Mouse (Mus musculus) intestine, embryonic 14.5 days (tissue): Measurements from ENCODE around the gene Crtc3. TPM values are rescaled to one million over a fixed set of nuclear protein-coding genes. Genes with fewer than 3 reads are reported as not detected.

Experiments
- ATAC-seq: fragments of 200-750 bp; cut with Nextera tagmentation; replicated peaks from 2 replicates; pipeline ENCODE4 v1.8.0; 2017; ENCODE audit warnings: low read depth, moderate number of reproducible peaks, moderate TSS enrichment, moderate library complexity; ENCODE audit not compliant: low FRiP score, low TSS enrichment
- DNase-seq: peaks from one replicate; pipeline ENCODE4 v3.0.0-alpha.2; 2018; ENCODE audit warnings: low spot score
- H3K27ac ChIP-seq: fragments of 300-500 bp; sonication (generic); 2 replicates; pipeline ENCODE4 v1.5.1; 2014; ENCODE audit warnings: low read depth, mild to moderate bottlenecking, control low read depth
- H3K27me3 ChIP-seq: fragments of 300-500 bp; sonication (generic); replicated peaks from 2 replicates; pipeline ENCODE4 v1.6.1; 2014; ENCODE audit warnings: low read length, control low read depth; ENCODE audit not compliant: control insufficient read depth, insufficient read depth
- H3K36me3 ChIP-seq: fragments of 300-500 bp; sonication (generic); 2 replicates; pipeline ENCODE4 v1.6.1; 2014; ENCODE audit warnings: low read length, control low read depth; ENCODE audit not compliant: control insufficient read depth, insufficient read depth
- H3K4me1 ChIP-seq: fragments of 300-500 bp; sonication (generic); replicated peaks from 2 replicates; pipeline ENCODE4 v1.6.1; 2014; ENCODE audit warnings: low read length, control low read depth, mixed read lengths; ENCODE audit not compliant: control insufficient read depth, insufficient read depth
- H3K4me2 ChIP-seq: fragments of 300-500 bp; sonication (generic); 2 replicates; pipeline ENCODE4 v1.6.1; 2014; ENCODE audit warnings: low read length
- H3K4me3 ChIP-seq: fragments of 300-500 bp; sonication (generic); 2 replicates; pipeline ENCODE4 v1.5.1; 2014; ENCODE audit warnings: low read depth, low read length, control low read depth, mixed read lengths
- H3K9ac ChIP-seq: fragments of 300-500 bp; sonication (generic); 2 replicates; pipeline ENCODE4 v1.6.1; 2014; ENCODE audit warnings: mild to moderate bottlenecking, low read length
- H3K9me3 ChIP-seq: fragments of 300-500 bp; sonication (generic); 2 replicates; pipeline ENCODE4 v1.6.1; 2016; ENCODE audit warnings: low read length, control low read depth; ENCODE audit not compliant: control insufficient read depth
- WGBS: fragments of 180-500 bp; shearing (Covaris S2); extraction: QIAGEN DNeasy Blood & Tissue Kit; methylation state at CpG from one replicate; pipeline ENCODE4 v1.1.7; 2014; 5-methylcytosine and 5-hydroxymethylcytosine counted together
- polyA plus RNA-seq: library from polyadenylated mRNA; unstranded; fragments of >200 nt; fragmentation: Nextera tagmentation; extraction: Ambion mirVana; gene quantifications from 2 replicates; pipeline ENCODE4 v1.2.1, GENCODE M21; 2014

Gene Crtc3
- polyA plus RNA-seq, 1 experiment from 2014 or later = 19.6 TPM

- Histone ChIP-seq H3K27me3 (no peaks in the 10 kb centered on the region), H3K4me2 (no peak overlapping the region), H3K9me3 (no peaks in the 10 kb centered on the region), H3K4me3 (no peak overlapping the region), H3K27ac (no peak overlapping the region), H3K36me3 (no peaks in the 10 kb centered on the region), H3K9ac (no peak overlapping the region), H3K4me1 (no peaks in the 10 kb centered on the region)
- ATAC-seq (no peak), DNase-seq (no peak)
- 45% methylated on average over 1 of the region's 1 CpGs for WGBS
Measured at GRCm38 (mm10) chr7:80696334-80696733, 7.7 kb upstream of the Crtc3 start.

GRCm38 (mm10) chr7:80692472-80692871 lies 3.8 kb upstream of the Crtc3 start:
- Histone ChIP-seq H3K4me1 (peaks cover 6% of the 10 kb centered on the region; the same call in 1 of the 2 replicates), H3K27ac (no peak overlapping the region), H3K9me3 (no peaks in the 10 kb centered on the region), H3K36me3 (no peaks in the 10 kb centered on the region), H3K4me3 (no peak overlapping the region), H3K9ac (no peak overlapping the region), H3K27me3 (no peaks in the 10 kb centered on the region), H3K4me2 (no peak overlapping the region)
- WGBS = 88% methylated on average over 9 of the region's 9 CpGs
- ATAC-seq (no peak), DNase-seq (no peak)

DNA sequence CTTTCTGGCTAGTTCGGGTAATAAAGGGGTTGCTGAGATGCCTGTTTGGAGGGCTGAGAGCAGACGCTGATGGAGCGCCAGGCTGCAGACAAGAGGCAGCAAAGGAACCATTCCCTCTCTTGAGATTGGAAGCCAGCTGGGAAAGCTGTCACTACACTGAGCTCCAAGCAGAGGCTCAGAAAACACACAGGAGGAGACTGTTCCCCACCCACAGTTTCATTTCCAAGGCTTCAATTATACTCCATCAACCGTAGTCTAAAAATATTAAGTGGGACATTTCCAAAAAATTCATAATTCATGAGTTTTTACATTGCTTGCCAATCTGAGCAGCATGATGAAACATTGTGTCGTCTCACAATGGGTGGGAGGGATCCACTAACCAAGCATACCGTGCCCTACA lies 2.5 kb upstream of the Crtc3 start:
- no peak overlapping the region for H3K27ac ChIP-seq
- WGBS = 75% methylated on average over 6 of the region's 6 CpGs
- no peak for ATAC-seq

DNA sequence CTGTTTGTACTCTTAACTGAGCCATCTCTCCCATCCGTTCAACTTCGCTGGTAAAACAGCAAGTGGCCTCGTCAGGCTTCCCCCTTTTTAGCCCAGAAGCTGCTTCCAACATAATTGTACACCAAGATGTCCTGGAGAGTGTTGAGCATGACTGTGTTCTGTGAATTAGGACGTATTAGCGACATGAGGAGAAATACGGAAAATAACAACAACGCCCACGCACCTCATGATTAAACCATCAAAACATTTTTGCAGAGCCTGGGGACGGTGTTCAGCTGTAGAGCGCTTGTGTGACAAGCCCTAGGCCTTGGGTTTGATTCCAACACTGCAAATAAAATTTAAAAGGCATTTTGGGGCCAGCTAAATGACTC lies 529 bp upstream of the Crtc3 start:
- H3K27me3 ChIP-seq = no peaks in the 10 kb centered on the region
- peak overlapping the region; percentile 96 for H3K27ac ChIP-seq
- 28% methylated on average over 10 of the region's 10 CpGs for WGBS
- H3K9ac ChIP-seq = peak overlapping the region; percentile 94
- ATAC-seq (no peak), DNase-seq (no peak)
- no peaks in the 10 kb centered on the region for H3K36me3 ChIP-seq
- H3K9me3 ChIP-seq = no peaks in the 10 kb centered on the region
- peaks cover 14% of the 10 kb centered on the region for H3K4me1 ChIP-seq
- peak overlapping the region; percentile 85 for H3K4me3 ChIP-seq
- H3K4me2 ChIP-seq = peak overlapping the region; percentile 67

More for the DNA sequence above, 2.5 kb upstream of the Crtc3 start:
- Histone ChIP-seq H3K36me3 (no peaks in the 10 kb centered on the region), H3K4me1 (peaks cover 14% of the 10 kb centered on the region), H3K9ac (no peak overlapping the region), H3K27me3 (no peaks in the 10 kb centered on the region), H3K9me3 (no peaks in the 10 kb centered on the region), H3K4me2 (no peak overlapping the region), H3K4me3 (no peak overlapping the region)
- DNase-seq = no peak

DNA sequence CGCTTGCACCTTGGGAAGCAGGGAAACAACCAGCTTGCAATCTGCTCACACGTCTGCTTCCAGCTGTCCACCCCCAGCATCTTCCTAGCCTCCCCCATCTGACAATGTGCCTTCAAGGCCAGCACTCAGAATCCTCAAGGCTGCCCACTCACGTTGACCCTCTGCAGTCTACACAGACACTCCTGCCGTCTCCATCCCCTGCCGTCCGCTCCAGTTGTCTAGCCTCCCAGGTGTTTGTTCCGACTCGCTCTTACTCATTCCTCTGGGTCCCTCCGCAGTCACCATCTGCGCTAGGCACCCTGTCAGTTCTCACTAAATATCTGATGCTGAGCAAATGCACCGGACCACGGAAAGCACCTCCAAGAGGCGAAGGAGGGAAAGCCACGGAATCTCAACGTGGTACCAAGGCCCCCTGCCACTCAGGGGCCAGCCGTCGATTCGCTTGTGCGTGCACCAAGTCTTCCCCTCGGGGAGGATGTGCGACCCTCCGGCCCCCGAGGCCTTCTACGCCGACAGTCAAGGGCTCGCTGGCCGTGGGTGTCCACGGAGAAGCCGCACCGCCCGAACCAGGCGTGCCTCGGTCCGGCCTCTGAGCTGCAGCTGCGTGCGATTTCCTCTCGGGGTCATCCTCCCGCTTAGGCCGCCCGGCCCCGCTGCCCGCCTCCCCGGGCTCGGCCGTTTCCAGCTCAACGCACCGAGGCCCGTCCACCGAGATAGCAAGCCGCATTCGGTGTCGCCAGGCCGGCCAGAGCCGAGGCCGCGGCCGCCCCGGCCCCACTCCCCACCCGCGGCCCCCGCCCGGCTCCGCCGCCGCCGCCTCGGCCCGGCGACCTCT lies 739 bp downstream of the Crtc3 start:
- Histone ChIP-seq H3K27me3 (no peaks in the 10 kb centered on the region), H3K4me3 (peak overlapping the region; percentile 85), H3K9me3 (no peaks in the 10 kb centered on the region), H3K4me2 (peak overlapping the region; percentile 67), H3K9ac (peak overlapping the region; percentile 94), H3K27ac (peak overlapping the region; percentile 96), H3K36me3 (no peaks in the 10 kb centered on the region), H3K4me1 (peaks cover 14% of the 10 kb centered on the region)
- WGBS = 1% methylated on average over 68 of the region's 69 CpGs
- DNase-seq = peak; percentile 86
- ATAC-seq = peak; percentile 53

GRCm38 (mm10) chr7:80685639-80686038 lies 3.0 kb downstream of the Crtc3 start:
- Histone ChIP-seq H3K36me3 (no peaks in the 10 kb centered on the region), H3K4me3 (no peak overlapping the region), H3K9ac (no peak overlapping the region), H3K4me1 (peaks cover 14% of the 10 kb centered on the region), H3K4me2 (no peak overlapping the region), H3K27me3 (no peaks in the 10 kb centered on the region), H3K9me3 (no peaks in the 10 kb centered on the region), H3K27ac (no peak overlapping the region)
- 81% methylated on average over 5 of the region's 5 CpGs for WGBS
- ATAC-seq = no peak
- DNase-seq = no peak

GRCm38 (mm10) chr7:80682630-80683029 lies 6.0 kb downstream of the Crtc3 start:
- Histone ChIP-seq H3K27ac (no peak overlapping the region), H3K4me2 (no peak overlapping the region), H3K9me3 (no peaks in the 10 kb centered on the region), H3K9ac (no peak overlapping the region), H3K36me3 (no peaks in the 10 kb centered on the region), H3K4me1 (peaks cover 10% of the 10 kb centered on the region), H3K4me3 (no peak overlapping the region), H3K27me3 (no peaks in the 10 kb centered on the region)
- ATAC-seq (peak; percentile 54; the same call in 1 of the 2 replicates), DNase-seq (no peak)
- 38% methylated on average over 1 of the region's 1 CpGs for WGBS

- no peaks in the 10 kb centered on the region for H3K27me3 ChIP-seq
- H3K4me2 ChIP-seq = no peak overlapping the region
- DNase-seq (no peak), ATAC-seq (no peak)
- no peaks in the 10 kb centered on the region; the same call in 1 of the 2 replicates for H3K4me1 ChIP-seq
- no peak overlapping the region for H3K27ac ChIP-seq
- H3K9me3 ChIP-seq = no peaks in the 10 kb centered on the region
- H3K36me3 ChIP-seq = peaks cover 4% of the 10 kb centered on the region; the same call in 1 of the 2 replicates
- WGBS = 30% methylated on average over 12 of the region's 12 CpGs
- H3K9ac ChIP-seq = no peak overlapping the region
- no peak overlapping the region for H3K4me3 ChIP-seq
Measured at GRCm38 (mm10) chr7:80680218-80680847, 8.3 kb downstream of the Crtc3 start.
